Mouse (Mus musculus) limb, embryonic 14.5 days (tissue): ENCODE data around the gene Arl15. TPM values are rescaled to one million over a fixed set of nuclear protein-coding genes. Genes with fewer than 3 reads are reported as not detected.

Experiments
- ATAC-seq: fragments of 200-750 bp; cut with Nextera tagmentation; 2 replicates; pipeline ENCODE4 v1.8.0; 2017; ENCODE audit warnings: low read depth, moderate number of reproducible peaks, moderate TSS enrichment; ENCODE audit not compliant: low FRiP score
- DNase-seq: peaks from one replicate; pipeline ENCODE4 v3.0.0-alpha.2; 2015; ENCODE audit warnings: low spot score
- H3K27ac ChIP-seq: fragments of 300-500 bp; sonication (generic); replicated peaks from 2 replicates; pipeline ENCODE4 v1.5.1; 2014; ENCODE audit warnings: low read depth, mild to moderate bottlenecking, low read length, moderate library complexity, mixed read lengths
- H3K27me3 ChIP-seq: fragments of 300-500 bp; sonication (generic); 2 replicates; pipeline ENCODE4 v1.6.1; 2014; ENCODE audit warnings: low read length, mixed read lengths; ENCODE audit not compliant: control insufficient read depth, insufficient read depth
- H3K36me3 ChIP-seq: fragments of 300-500 bp; sonication (generic); 2 replicates; pipeline ENCODE4 v1.6.1; 2014; ENCODE audit warnings: mild to moderate bottlenecking, low read length, moderate library complexity, mixed read lengths; ENCODE audit not compliant: control insufficient read depth, insufficient read depth
- H3K4me1 ChIP-seq: fragments of 300-500 bp; sonication (generic); 2 replicates; pipeline ENCODE4 v1.6.1; 2014; ENCODE audit warnings: antibody characterized with exemption, low read length, mixed read lengths; ENCODE audit not compliant: control insufficient read depth, insufficient read depth
- H3K4me2 ChIP-seq: fragments of 300-500 bp; sonication (generic); replicated peaks from 2 replicates; pipeline ENCODE4 v1.6.1; 2014; ENCODE audit warnings: low read depth, mild to moderate bottlenecking, low read length, moderate library complexity; ENCODE audit not compliant: severe bottlenecking
- H3K4me3 ChIP-seq: fragments of 300-500 bp; sonication (generic); replicated peaks from 2 replicates; pipeline ENCODE4 v1.5.1; 2014; ENCODE audit warnings: low read length
- H3K9ac ChIP-seq: fragments of 300-500 bp; sonication (generic); 2 replicates; pipeline ENCODE4 v1.6.1; 2014; ENCODE audit warnings: mild to moderate bottlenecking, low read depth, low read length, moderate library complexity; ENCODE audit not compliant: severe bottlenecking
- H3K9me3 ChIP-seq: fragments of 300-500 bp; sonication (generic); 2 replicates; pipeline ENCODE4 v1.6.1; 2016; ENCODE audit warnings: low read length; ENCODE audit not compliant: control insufficient read depth
- POLR2A ChIP-seq: fragments of 200-500 bp; IDR thresholded peaks from 2 replicates; pipeline ENCODE4 v1.8.0; 2012; ENCODE audit warnings: inconsistent platforms, mild to moderate bottlenecking, moderate library complexity, borderline replicate concordance; ENCODE audit not compliant: insufficient read depth, insufficient read length; ENCODE audit errors: extremely low read depth
- WGBS: fragments of 180-500 bp; shearing (Covaris S2); extraction: QIAGEN DNeasy Blood & Tissue Kit; methylation state at CpG from one replicate; pipeline ENCODE4 v1.1.7; 2014; 5-methylcytosine and 5-hydroxymethylcytosine counted together
- polyA plus RNA-seq, 2 experiments: library from polyadenylated mRNA; depleted of rRNA in 1 of 2; stranded (reverse) in 1 of 2; unstranded in 1 of 2; fragments of >200 nt; fragmentation: Nextera tagmentation in 1 of 2; extraction: Ambion mirVana in 1 of 2; gene quantifications; 2 replicates each; pipeline versions ENCODE4 v1.2.1 to v1.2.3; 2012 to 2014

The Arl15 gene
- polyA plus RNA-seq, 2 experiments = 10.1 to 10.7 TPM

DNA sequence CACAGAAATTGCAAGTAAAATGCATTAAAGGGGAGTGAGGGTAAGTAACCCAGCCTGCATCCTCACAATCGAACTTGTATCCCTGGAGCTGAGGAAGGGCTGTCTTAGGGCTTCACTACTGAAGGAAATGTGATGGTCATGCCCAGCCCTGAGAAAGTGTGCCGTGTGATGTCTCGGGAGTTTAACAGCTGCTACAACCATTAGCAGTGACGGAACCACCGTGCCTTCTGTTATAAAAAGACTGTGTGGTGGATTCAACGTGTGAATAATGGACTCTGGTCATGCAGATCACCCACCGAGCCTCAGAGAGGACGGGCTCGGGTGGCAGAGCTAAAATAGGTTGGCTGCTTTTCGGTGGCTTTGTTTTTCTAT lies 357.4 kb downstream of the Arl15 start:
- Histone ChIP-seq H3K9ac (no peak overlapping the region), H3K27me3 (no peaks in the 10 kb centered on the region), H3K4me2 (no peak overlapping the region), H3K36me3 (peaks cover 6% of the 10 kb centered on the region; the same call in 1 of the 2 replicates), H3K9me3 (no peaks in the 10 kb centered on the region), H3K4me1 (0 out of 2 replicates have a peak, but pooled peaks cover 2% of the 10 kb centered on the region), H3K27ac (no peak overlapping the region), H3K4me3 (no peak overlapping the region)
- WGBS = 62% methylated on average over 10 of the region's 10 CpGs
- ATAC-seq (no peak), DNase-seq (no peak)
- TF ChIP-seq POLR2A = no peak

DNA sequence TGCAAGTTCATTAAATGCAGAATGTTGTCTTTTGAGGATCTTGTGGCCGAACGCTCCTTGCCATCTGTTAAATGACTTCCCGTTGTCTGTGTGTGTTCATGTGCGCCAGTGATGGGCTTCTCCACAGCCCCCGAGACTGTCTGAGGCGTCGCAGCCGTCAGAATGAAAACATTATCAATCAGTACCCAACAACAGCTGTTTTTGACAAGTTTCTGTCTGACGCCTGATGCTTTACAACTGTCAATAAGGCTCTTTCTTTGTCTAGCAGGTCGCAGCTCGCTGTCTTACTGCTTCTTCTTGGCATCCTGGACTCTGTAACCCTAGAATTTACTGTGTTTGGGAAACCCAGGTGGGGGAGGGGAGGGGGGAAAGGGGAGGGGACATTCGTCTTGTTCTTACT lies 362.4 kb downstream of the Arl15 start:
- 46% methylated on average over 12 of the region's 12 CpGs for whole genome bisulfite sequencing
- ATAC-seq = no peak
- no peak overlapping the region for H3K9ac ChIP-seq
- DNase-seq = no peak
- H3K9me3 ChIP-seq = no peaks in the 10 kb centered on the region
- no peak overlapping the region for H3K4me2 ChIP-seq
- no peak for TF ChIP-seq POLR2A
- no peak overlapping the region for H3K27ac ChIP-seq
- H3K4me3 ChIP-seq = no peak overlapping the region
- H3K27me3 ChIP-seq = no peaks in the 10 kb centered on the region
- peaks cover 6% of the 10 kb centered on the region; the same call in 1 of the 2 replicates for H3K36me3 ChIP-seq
- H3K4me1 ChIP-seq = peaks cover 7% of the 10 kb centered on the region

DNA sequence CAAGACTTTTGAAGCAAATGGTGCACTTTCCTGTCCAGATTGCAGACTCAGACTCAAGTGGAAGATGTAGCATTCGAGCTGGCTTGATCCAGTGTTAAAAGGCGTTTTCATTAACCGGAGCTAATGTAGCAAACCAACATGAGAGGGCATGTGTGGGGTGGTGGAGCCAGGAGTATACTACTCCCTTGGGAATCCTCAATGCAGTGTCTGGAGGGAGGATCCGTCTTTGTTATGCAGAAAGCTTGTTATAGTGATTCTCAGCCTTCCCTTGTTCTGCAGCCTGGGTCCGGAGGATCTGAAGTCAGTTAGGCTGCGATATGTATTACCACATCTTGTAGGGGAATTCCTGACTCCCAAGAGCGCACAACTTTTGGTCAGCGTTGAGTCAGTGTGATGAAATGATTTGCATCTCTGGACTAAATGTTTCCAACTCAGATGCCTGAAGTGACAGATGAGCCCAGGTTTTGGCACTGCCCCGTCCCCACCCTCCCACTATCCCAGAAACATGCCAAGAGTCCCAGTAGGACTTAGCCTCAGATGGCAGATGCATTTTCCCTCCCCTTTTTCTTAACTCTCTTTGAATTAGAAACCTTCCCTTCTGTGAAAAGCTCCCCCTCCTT lies 363.9 kb downstream of the Arl15 start:
- no peaks in the 10 kb centered on the region for H3K9me3 ChIP-seq
- H3K27me3 ChIP-seq = no peaks in the 10 kb centered on the region
- no peak for TF ChIP-seq POLR2A
- peaks cover 7% of the 10 kb centered on the region for H3K4me1 ChIP-seq
- DNase-seq = no peak
- H3K4me2 ChIP-seq = no peak overlapping the region
- no peak overlapping the region for H3K9ac ChIP-seq
- no peak overlapping the region for H3K4me3 ChIP-seq
- WGBS = 76% methylated on average over 9 of the region's 9 CpGs
- no peak overlapping the region for H3K27ac ChIP-seq
- peaks cover 6% of the 10 kb centered on the region; the same call in 1 of the 2 replicates for H3K36me3 ChIP-seq
- no peak for ATAC-seq

DNA sequence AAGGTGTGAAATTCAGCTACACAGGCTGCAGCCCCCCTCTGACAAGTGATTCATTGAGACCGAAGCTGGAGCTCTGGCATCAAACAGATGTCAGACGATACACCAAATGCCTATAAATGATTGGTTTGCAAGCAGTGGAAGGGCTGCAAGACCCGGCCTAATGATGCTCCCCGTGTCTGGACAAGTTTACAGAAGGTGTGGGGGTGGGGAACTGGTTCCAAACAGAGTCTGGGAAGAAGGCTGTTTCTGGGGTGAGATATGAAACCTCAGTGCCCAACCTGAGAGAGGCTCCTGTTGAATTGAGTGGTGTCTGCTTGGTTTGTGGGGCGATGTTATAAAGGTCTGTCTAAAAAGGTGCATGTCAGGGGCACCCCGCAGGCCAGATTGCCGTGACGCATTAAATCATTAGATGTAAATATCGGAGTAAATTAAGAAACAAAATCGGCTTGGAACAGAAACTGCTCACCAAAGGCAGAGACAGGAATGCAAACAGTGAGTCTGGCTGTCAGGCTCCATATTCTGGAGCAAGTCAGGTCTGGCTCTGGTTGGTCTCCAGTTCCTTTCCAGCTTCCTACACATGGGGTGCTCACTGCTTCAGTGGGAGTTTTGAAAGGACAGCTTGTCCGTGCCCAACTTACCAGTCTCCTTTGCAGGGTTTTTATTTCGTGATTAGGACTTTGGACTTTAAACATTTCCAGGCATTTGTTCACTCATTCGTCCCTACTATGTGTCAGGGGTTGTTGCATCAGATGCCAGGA lies 365.5 kb downstream of the Arl15 start:
- H3K27ac ChIP-seq = peak overlapping the region; percentile 27; the same call in 1 of the 2 replicates
- WGBS = 41% methylated on average over 13 of the region's 13 CpGs
- ATAC-seq = peak; percentile 37; the same call in 1 of the 2 replicates
- peaks cover 2% of the 10 kb centered on the region; the same call in 1 of the 2 replicates for H3K36me3 ChIP-seq
- H3K9ac ChIP-seq = no peak overlapping the region
- peak; percentile 32 for DNase-seq
- no peak for TF ChIP-seq POLR2A
- H3K9me3 ChIP-seq = no peaks in the 10 kb centered on the region
- H3K4me1 ChIP-seq = peaks cover 7% of the 10 kb centered on the region
- H3K27me3 ChIP-seq = no peaks in the 10 kb centered on the region
- H3K4me3 ChIP-seq = no peak overlapping the region
- no peak overlapping the region for H3K4me2 ChIP-seq

DNA sequence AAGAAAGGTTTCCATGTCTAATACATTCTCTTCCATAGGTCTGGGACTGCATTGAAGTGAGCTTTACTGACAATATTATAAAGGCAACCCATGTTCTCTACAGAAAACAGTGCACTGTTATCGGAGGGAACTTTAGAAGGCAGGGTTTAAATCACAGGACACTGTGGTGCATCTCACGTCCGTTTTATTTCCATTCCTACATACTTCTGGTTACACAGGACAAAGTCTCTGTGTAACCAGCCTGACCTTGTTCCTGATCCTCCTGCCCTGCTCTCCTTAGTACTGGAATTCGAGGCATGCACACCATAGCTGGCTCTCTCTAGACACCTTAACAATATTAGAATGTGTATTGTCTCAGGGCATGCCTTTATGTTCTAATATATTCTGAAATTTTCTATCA lies 368.4 kb downstream of the Arl15 start:
- Histone ChIP-seq H3K27me3 (no peaks in the 10 kb centered on the region), H3K36me3 (no peaks in the 10 kb centered on the region), H3K4me3 (no peak overlapping the region), H3K9ac (no peak overlapping the region), H3K27ac (no peak overlapping the region), H3K4me2 (no peak overlapping the region), H3K9me3 (no peaks in the 10 kb centered on the region), H3K4me1 (peaks cover 19% of the 10 kb centered on the region)
- ATAC-seq (no peak), DNase-seq (no peak)
- 73% methylated on average over 4 of the region's 4 CpGs for WGBS
- no peak for TF ChIP-seq POLR2A
